Mouse (Mus musculus): Measurements from ENCODE around the gene Prss41. TPM values are rescaled to one million over a fixed set of nuclear protein-coding genes. Genes with fewer than 3 reads are reported as not detected.
A peak's percentile ranks its signal among the peaks of the same experiment; 100 is the strongest.

Prss41 gene
- polyA plus RNA-seq, 1 experiment from 2014 or later = 2.1 TPM

DNA sequence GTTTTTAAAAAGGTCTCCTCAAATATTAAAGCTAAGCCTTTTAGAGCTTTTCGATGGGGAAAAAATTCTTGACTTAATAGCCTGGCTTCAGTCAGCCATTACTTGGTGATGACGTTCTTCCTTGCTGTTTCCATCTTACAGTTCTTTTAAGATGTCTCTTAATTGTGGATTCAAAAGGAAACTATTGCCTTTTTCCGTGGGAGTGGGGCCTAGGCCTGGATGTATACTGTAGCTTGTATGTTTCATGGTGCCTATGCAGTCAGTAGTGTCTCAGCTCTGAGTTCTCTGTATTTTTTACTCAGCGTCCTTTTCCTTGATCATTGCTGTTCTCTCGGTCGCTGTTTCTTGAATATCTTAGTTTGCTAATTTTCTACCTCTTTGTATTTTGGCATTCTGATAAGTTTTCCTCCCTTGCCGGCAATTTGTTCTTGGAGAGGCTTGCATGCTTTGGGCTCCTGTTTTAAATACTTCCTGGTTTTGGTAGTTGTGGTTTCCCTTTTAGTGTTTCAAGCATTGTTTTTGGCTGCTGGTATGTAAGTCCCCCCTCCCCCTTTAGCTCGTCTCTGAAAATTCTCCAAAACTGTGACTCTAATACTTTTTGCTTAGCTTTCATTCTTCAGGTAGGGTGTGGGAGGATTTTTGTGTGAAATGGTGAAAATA, 39.4 kb downstream of the Prss41 start:
- no peaks in the 10 kb centered on the region; the same call in 1 of the 2 replicates for H3K36me3 ChIP-seq (replicated peaks; ENCODE audit: control insufficient read depth, insufficient read depth, low read depth, low read length)
- H3K9ac ChIP-seq (replicated peaks; ENCODE audit: low read length) = peak overlapping the region; percentile 95
- H3K4me2 ChIP-seq (ENCODE audit: low read depth, low read length) = peak overlapping the region; percentile 55
- H3K27me3 ChIP-seq (ENCODE audit: control insufficient read depth, insufficient read depth, low read length) = no peaks in the 10 kb centered on the region
- H3K4me3 ChIP-seq (ENCODE audit: low read depth, low read length) = peak overlapping the region; percentile 97
- H3K9me3 ChIP-seq (replicated peaks; ENCODE audit: control insufficient read depth, low read length) = no peaks in the 10 kb centered on the region
- WGBS = 6% methylated on average over 8 of the region's 8 CpGs
- no peaks in the 10 kb centered on the region for H3K4me1 ChIP-seq (ENCODE audit: control insufficient read depth, insufficient read depth, low read length)
- ATAC-seq (replicated peaks; ENCODE audit: insufficient number of reproducible peaks, low FRiP score, low TSS enrichment, low read depth) (no peak), DNase-seq (ENCODE audit: low spot score) (no peak)
- no peak overlapping the region for H3K27ac ChIP-seq (replicated peaks; ENCODE audit: low read depth, low read length)

DNA sequence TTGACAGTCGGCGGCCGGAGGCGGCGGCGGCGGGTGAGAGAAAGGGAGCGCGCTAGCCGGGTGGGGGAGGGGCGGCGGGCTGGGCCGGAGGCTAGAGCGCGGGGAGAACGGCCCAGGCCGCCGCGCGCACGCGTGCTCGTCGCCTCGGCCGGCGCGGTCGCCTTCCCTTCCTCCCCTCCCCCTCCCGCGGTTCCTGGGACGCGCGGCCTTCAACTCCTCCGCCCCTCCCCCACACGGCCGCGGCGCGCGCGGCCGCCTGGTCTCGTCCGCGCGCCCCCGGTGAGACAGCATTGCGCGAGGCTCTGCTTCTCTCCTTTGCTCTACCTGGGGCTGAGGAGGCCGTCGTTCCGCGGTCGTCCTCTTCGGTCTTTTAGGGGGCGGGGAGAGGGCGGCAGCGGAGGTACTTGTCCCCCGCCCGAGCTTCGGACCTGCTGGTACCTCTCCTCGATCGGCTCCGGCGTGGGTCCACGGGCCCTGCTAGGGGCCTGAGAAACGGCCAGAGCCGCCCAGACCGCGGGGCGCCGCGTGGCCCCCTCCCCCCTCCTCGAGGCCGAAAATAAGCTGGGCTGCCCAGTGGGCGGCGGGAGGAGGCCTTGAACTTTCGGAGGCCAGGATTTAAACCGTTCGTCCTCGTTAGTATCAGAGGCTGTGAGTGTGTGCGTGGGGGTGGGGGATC, 40.5 kb downstream of the Prss41 start:
- WGBS = under 1% methylated on average over 45 of the region's 83 CpGs
- Histone ChIP-seq H3K4me3 (ENCODE audit: low read depth, low read length) (peak overlapping the region; percentile 97), H3K4me1 (ENCODE audit: control insufficient read depth, insufficient read depth, low read length) (no peaks in the 10 kb centered on the region), H3K4me2 (ENCODE audit: low read depth, low read length) (peak overlapping the region; percentile 55), H3K27ac (replicated peaks; ENCODE audit: low read depth, low read length) (peak overlapping the region; percentile 81), H3K27me3 (ENCODE audit: control insufficient read depth, insufficient read depth, low read length) (no peaks in the 10 kb centered on the region), H3K36me3 (replicated peaks; ENCODE audit: control insufficient read depth, insufficient read depth, low read depth, low read length) (no peaks in the 10 kb centered on the region), H3K9ac (replicated peaks; ENCODE audit: low read length) (peak overlapping the region; percentile 95), H3K9me3 (replicated peaks; ENCODE audit: control insufficient read depth, low read length) (no peaks in the 10 kb centered on the region)
- DNase-seq (ENCODE audit: low spot score) (peak; percentile 93), ATAC-seq (replicated peaks; ENCODE audit: insufficient number of reproducible peaks, low FRiP score, low TSS enrichment, low read depth) (peak; percentile 45)

DNA sequence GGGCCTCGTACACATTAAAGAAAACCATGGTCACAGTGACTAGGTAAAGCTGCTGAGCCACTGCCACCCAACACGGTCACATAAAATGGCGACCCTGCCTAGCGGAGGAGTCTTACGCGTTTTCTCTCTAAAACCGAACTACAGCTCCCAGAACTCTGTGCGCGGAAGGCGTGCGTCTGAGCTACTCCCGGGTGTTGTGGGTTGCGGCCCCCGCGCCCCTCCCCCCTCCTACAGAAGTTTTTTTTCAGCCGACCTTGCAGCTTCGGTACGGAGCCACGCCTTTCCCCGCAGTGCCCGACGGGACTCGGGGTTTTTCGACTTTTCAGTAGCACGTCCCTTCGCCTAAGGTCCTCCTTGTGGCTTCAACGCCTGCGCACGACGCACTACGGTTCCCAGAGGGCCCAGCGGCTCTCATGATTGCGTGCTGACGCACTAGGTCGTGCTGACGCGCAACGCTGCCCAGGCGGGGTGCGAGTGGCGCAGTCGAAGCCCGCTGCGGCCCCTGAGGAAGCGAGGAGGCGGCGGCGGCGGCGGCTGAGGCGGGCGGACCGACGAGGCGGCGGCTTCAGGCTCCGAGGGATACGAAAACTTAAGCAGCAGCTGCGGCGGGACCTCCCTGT, 41.1 kb downstream of the Prss41 start:
- under 1% methylated on average over 57 of the region's 60 CpGs for WGBS
- H3K4me3 ChIP-seq (ENCODE audit: low read depth, low read length) = peak overlapping the region; percentile 97

DNA sequence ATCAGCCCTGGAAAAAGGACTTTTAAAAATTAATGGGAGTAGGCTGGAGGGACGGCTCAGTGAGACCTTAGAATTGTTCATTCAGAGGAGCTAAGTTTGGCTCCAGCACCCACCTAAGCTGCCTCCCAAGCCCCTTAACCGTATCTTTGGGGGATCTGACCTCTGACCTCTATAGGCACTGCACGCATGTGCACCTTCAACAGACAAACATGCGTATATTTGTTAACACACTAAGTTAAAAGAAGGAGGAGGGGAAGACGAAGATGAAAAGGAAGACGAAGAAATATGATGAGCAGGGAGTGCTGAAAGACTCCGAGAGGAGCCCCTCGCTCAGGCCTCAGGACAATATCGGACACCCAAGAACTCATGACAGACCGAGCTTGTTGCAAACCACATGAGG, 42.3 kb downstream of the Prss41 start:
- H3K9ac ChIP-seq (replicated peaks; ENCODE audit: low read length) = no peak overlapping the region
- no peaks in the 10 kb centered on the region for H3K4me1 ChIP-seq (ENCODE audit: control insufficient read depth, insufficient read depth, low read length)
- H3K4me3 ChIP-seq (ENCODE audit: low read depth, low read length) = no peak overlapping the region
- H3K36me3 ChIP-seq (replicated peaks; ENCODE audit: control insufficient read depth, insufficient read depth, low read depth, low read length) = no peaks in the 10 kb centered on the region
- no peak overlapping the region for H3K27ac ChIP-seq (replicated peaks; ENCODE audit: low read depth, low read length)
- no peak for DNase-seq (ENCODE audit: low spot score)
- ATAC-seq (replicated peaks; ENCODE audit: insufficient number of reproducible peaks, low FRiP score, low TSS enrichment, low read depth) = no peak
- 89% methylated on average over 10 of the region's 10 CpGs for whole genome bisulfite sequencing
- H3K9me3 ChIP-seq (replicated peaks; ENCODE audit: control insufficient read depth, low read length) = no peaks in the 10 kb centered on the region
- H3K27me3 ChIP-seq (ENCODE audit: control insufficient read depth, insufficient read depth, low read length) = no peaks in the 10 kb centered on the region
- H3K4me2 ChIP-seq (ENCODE audit: low read depth, low read length) = no peak overlapping the region

More for the DNA sequence above, 41.1 kb downstream of the Prss41 start:
- no peaks in the 10 kb centered on the region for H3K27me3 ChIP-seq (ENCODE audit: control insufficient read depth, insufficient read depth, low read length)
- no peaks in the 10 kb centered on the region for H3K36me3 ChIP-seq (replicated peaks; ENCODE audit: control insufficient read depth, insufficient read depth, low read depth, low read length)
- no peaks in the 10 kb centered on the region for H3K4me1 ChIP-seq (ENCODE audit: control insufficient read depth, insufficient read depth, low read length)
- peak overlapping the region; percentile 81 for H3K27ac ChIP-seq (replicated peaks; ENCODE audit: low read depth, low read length)
- peak; percentile 99 for DNase-seq (ENCODE audit: low spot score)
- H3K4me2 ChIP-seq (ENCODE audit: low read depth, low read length) = peak overlapping the region; percentile 42
- ATAC-seq (replicated peaks; ENCODE audit: insufficient number of reproducible peaks, low FRiP score, low TSS enrichment, low read depth) = peak; percentile 99
- H3K9ac ChIP-seq (replicated peaks; ENCODE audit: low read length) = peak overlapping the region; percentile 95
- no peaks in the 10 kb centered on the region for H3K9me3 ChIP-seq (replicated peaks; ENCODE audit: control insufficient read depth, low read length)

DNA sequence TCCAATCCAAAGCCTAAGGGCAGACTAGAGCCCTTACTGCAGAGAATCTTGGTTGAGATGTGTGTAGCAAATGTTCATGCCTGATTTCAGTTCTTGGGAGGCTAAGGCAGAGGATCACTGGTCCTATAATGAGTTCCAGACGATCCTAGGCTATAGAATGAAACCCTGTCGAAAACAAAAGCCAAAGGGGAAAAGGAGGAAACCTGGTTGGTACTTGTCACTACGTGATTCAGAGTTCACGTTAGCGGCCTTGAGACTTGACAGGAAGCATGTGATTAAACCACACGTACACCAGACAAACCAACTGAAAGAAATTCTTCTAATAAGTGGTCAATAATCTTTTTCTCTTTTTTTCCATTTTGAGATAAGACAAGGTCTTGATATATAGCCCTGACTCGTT, 46.7 kb downstream of the Prss41 start:
- Histone ChIP-seq H3K27me3 (ENCODE audit: control insufficient read depth, insufficient read depth, low read length) (no peaks in the 10 kb centered on the region), H3K4me3 (ENCODE audit: low read depth, low read length) (no peak overlapping the region), H3K36me3 (replicated peaks; ENCODE audit: control insufficient read depth, insufficient read depth, low read depth, low read length) (no peaks in the 10 kb centered on the region), H3K27ac (replicated peaks; ENCODE audit: low read depth, low read length) (no peak overlapping the region), H3K4me2 (ENCODE audit: low read depth, low read length) (no peak overlapping the region), H3K4me1 (ENCODE audit: control insufficient read depth, insufficient read depth, low read length) (no peaks in the 10 kb centered on the region), H3K9ac (replicated peaks; ENCODE audit: low read length) (no peak overlapping the region), H3K9me3 (replicated peaks; ENCODE audit: control insufficient read depth, low read length) (no peaks in the 10 kb centered on the region)
- 39% methylated on average over 7 of the region's 7 CpGs for WGBS
- DNase-seq (ENCODE audit: low spot score) (peak; percentile 43), ATAC-seq (replicated peaks; ENCODE audit: insufficient number of reproducible peaks, low FRiP score, low TSS enrichment, low read depth) (no peak)

DNA sequence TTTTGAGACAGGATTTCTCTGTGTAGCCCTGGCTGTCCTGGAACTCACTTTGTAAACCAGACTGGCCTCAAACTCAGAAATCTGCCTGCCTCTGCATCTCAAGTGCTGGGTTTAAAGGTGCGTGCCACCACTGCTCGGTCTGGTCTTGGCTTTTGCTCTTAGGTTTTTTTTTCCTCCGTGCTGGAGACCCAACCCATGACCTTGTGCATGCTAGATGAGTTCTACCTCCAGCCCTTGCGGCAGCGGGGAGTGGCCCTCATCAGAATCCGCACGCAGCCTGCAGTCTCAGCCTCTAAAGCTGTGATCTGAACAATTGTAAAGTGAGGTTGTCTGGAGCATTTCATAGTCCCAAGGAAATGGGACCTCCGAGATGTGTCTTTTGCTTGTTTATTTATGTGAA, 48.6 kb downstream of the Prss41 start:
- Histone ChIP-seq H3K9ac (replicated peaks; ENCODE audit: low read length) (no peak overlapping the region), H3K9me3 (replicated peaks; ENCODE audit: control insufficient read depth, low read length) (no peaks in the 10 kb centered on the region), H3K36me3 (replicated peaks; ENCODE audit: control insufficient read depth, insufficient read depth, low read depth, low read length) (no peaks in the 10 kb centered on the region), H3K4me1 (ENCODE audit: control insufficient read depth, insufficient read depth, low read length) (no peaks in the 10 kb centered on the region), H3K4me3 (ENCODE audit: low read depth, low read length) (no peak overlapping the region), H3K27me3 (ENCODE audit: control insufficient read depth, insufficient read depth, low read length) (no peaks in the 10 kb centered on the region), H3K4me2 (ENCODE audit: low read depth, low read length) (no peak overlapping the region), H3K27ac (replicated peaks; ENCODE audit: low read depth, low read length) (no peak overlapping the region)
- WGBS = 91% methylated on average over 8 of the region's 8 CpGs
- DNase-seq (ENCODE audit: low spot score) (no peak), ATAC-seq (replicated peaks; ENCODE audit: insufficient number of reproducible peaks, low FRiP score, low TSS enrichment, low read depth) (no peak)

DNA sequence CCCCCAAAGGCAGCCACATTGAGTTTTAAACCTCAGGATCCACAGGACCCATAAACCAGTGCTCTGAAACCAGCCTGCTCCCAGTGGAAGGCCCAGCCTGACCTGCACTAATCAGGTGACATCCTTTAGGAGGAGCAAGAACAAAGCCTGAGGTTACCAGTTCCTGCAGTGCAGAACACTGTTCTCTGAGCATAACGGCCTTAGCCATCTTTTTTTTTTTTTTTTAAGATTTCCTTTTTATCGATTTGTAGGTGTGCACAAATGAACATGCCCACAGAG, 53.0 kb downstream of the Prss41 start:
- DNase-seq (ENCODE audit: low spot score) = no peak
- 44% methylated on average over 2 of the region's 2 CpGs for WGBS
- H3K4me3 ChIP-seq (ENCODE audit: low read depth, low read length) = peak overlapping the region; percentile 34; the same call in 1 of the 2 replicates
- H3K9ac ChIP-seq (replicated peaks; ENCODE audit: low read length) = peak overlapping the region; percentile 68
- H3K9me3 ChIP-seq (replicated peaks; ENCODE audit: control insufficient read depth, low read length) = no peaks in the 10 kb centered on the region
- no peak for ATAC-seq (replicated peaks; ENCODE audit: insufficient number of reproducible peaks, low FRiP score, low TSS enrichment, low read depth)
- peak overlapping the region; percentile 87 for H3K27ac ChIP-seq (replicated peaks; ENCODE audit: low read depth, low read length)
- no peaks in the 10 kb centered on the region for H3K27me3 ChIP-seq (ENCODE audit: control insufficient read depth, insufficient read depth, low read length)
- no peaks in the 10 kb centered on the region for H3K36me3 ChIP-seq (replicated peaks; ENCODE audit: control insufficient read depth, insufficient read depth, low read depth, low read length)
- H3K4me1 ChIP-seq (ENCODE audit: control insufficient read depth, insufficient read depth, low read length) = no peaks in the 10 kb centered on the region
- H3K4me2 ChIP-seq (ENCODE audit: low read depth, low read length) = peak overlapping the region; percentile 57

Data from embryonic facial prominence, embryonic 11.5 days (tissue).